Mouse (Mus musculus): ENCODE measurements around the gene Cd200r1.

- TF ChIP-seq POLR2A (IDR thresholded peaks at IDR 0.05; ENCODE audit: borderline replicate concordance, extremely low read depth, low read depth, low read length) (no peak), CTCF (IDR thresholded peaks at IDR 0.05; ENCODE audit: insufficient read depth, low read length) (no peak)
These were observed 21.4 kb downstream of the Cd200r1 start for GRCm38 (mm10) chr16:44786934-44787333.

All from lung, adult 2 months (tissue).